Mouse (Mus musculus) limb, embryonic 13.5 days (tissue): ENCODE measurements around the gene Galk1. TPM values are rescaled to one million over a fixed set of nuclear protein-coding genes. Genes with fewer than 3 reads are reported as not detected.

Experiments
- ATAC-seq: fragments of 200-750 bp; cut with Nextera tagmentation; 2 replicates; pipeline ENCODE4 v1.8.0; 2017; ENCODE audit warnings: low read depth, moderate number of reproducible peaks, moderate TSS enrichment; ENCODE audit not compliant: low FRiP score
- H3K27ac ChIP-seq: fragments of 300-500 bp; sonication (generic); 2 replicates; pipeline ENCODE4 v1.5.1; 2015; ENCODE audit warnings: inconsistent platforms, mild to moderate bottlenecking, moderate library complexity
- H3K27me3 ChIP-seq: fragments of 300-500 bp; sonication (generic); 2 replicates; pipeline ENCODE4 v1.6.1; 2015; ENCODE audit warnings: mild to moderate bottlenecking, inconsistent platforms
- H3K36me3 ChIP-seq: fragments of 300-500 bp; sonication (generic); 2 replicates; pipeline ENCODE4 v1.6.1; 2015; ENCODE audit warnings: inconsistent platforms, mild to moderate bottlenecking, moderate library complexity
- H3K4me1 ChIP-seq: fragments of 300-500 bp; sonication (generic); 2 replicates; pipeline ENCODE4 v1.6.1; 2015; ENCODE audit warnings: inconsistent platforms
- H3K4me2 ChIP-seq: fragments of 300-500 bp; sonication (generic); replicated peaks from 2 replicates; pipeline ENCODE4 v1.6.1; 2015; ENCODE audit warnings: inconsistent platforms, mild to moderate bottlenecking, moderate library complexity
- H3K4me3 ChIP-seq: fragments of 300-500 bp; sonication (generic); 2 replicates; pipeline ENCODE4 v1.5.1; 2015; ENCODE audit warnings: moderate library complexity, mild to moderate bottlenecking, inconsistent platforms
- H3K9ac ChIP-seq: fragments of 300-500 bp; sonication (generic); 2 replicates; pipeline ENCODE4 v1.6.1; 2015; ENCODE audit warnings: mild to moderate bottlenecking, inconsistent platforms
- H3K9me3 ChIP-seq: fragments of 300-500 bp; sonication (generic); 2 replicates; pipeline ENCODE4 v1.6.1; 2016; ENCODE audit warnings: inconsistent platforms
- WGBS: fragments of 180-500 bp; shearing (Covaris S2); methylation state at CpG from one replicate; pipeline ENCODE4 v1.1.7; 2015; 5-methylcytosine and 5-hydroxymethylcytosine counted together
- polyA plus RNA-seq: library from polyadenylated mRNA; unstranded; fragments of >200 nt; fragmentation: Nextera tagmentation; extraction: Ambion mirVana; gene quantifications from 2 replicates; pipeline ENCODE4 v1.2.1, GENCODE M21; 2015

The Galk1 gene
- polyA plus RNA-seq, 1 experiment from 2014 or later: 207 TPM

DNA sequence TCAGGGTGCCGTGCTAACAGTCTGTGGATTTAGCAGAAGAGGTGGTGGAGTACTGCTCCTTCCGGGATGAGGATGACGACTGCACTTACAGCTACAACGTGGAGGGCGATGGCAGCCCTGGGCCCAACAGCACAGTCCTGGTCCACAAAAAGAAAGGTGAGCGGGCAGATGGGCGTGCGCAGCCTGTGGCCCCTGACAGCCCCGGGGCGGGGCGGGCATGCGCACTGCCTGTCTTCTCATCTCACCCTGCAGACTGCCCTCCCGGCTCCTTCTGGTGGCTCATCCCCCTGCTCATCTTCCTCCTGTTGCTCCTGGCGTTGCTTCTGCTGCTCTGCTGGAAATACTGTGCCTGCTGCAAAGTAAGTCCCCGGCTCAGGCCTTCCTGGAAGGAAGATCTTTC lies 22.8 kb downstream of the Galk1 start:
- no peaks in the 10 kb centered on the region for H3K36me3 ChIP-seq
- H3K4me3 ChIP-seq: peak overlapping the region; percentile 15; the same call in 1 of the 2 replicates
- WGBS: 25% methylated on average over 15 of the region's 15 CpGs
- ATAC-seq: no peak
- no peak overlapping the region for H3K27ac ChIP-seq
- H3K27me3 ChIP-seq: peaks cover 30% of the 10 kb centered on the region
- H3K4me2 ChIP-seq: peak overlapping the region; percentile 39
- H3K9me3 ChIP-seq: no peaks in the 10 kb centered on the region
- H3K4me1 ChIP-seq: no peaks in the 10 kb centered on the region
- no peak overlapping the region for H3K9ac ChIP-seq

DNA sequence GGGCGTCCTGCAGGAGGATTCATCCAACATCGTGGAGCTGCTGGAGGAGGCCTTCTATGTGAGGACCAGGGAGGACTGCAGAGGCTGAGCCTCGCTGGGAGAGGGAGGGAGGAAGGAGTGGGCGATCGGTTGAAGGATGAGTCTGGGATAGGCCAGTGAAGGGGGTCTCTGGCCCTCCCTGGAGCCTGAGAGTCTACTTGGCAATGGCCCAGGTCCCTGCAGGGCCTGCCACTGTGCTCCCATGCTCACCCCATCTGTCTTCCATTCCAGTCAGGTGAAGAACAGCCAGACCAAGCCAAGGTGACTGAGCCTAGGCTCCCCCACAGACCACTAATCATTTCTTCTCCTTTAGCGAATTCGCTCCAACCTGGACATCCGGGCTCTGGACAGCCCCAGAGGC lies 29.2 kb downstream of the Galk1 start:
- WGBS: 85% methylated on average over 8 of the region's 8 CpGs

DNA sequence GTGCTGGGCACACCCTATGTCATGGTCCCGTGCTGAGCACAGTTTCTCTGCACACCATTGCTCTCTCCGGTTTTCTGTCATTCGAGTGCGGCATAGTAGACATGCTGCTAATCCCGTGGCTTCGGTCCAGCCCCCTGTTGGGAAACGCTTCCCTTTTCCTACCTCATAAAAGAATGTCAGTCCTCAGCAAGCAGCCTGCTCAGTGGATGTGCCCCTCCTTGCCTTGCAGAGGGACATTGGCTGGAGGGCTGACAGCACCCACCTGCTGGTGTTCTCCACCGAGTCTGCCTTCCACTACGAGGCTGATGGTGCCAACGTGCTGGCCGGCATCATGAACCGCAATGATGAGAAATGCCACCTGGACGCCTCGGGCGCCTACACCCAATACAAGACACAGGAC lies 30.0 kb downstream of the Galk1 start:
- peaks cover 19% of the 10 kb centered on the region for H3K27me3 ChIP-seq
- no peak overlapping the region for H3K4me3 ChIP-seq
- H3K4me2 ChIP-seq: no peak overlapping the region
- ATAC-seq: no peak
- no peak overlapping the region for H3K27ac ChIP-seq
- no peaks in the 10 kb centered on the region for H3K4me1 ChIP-seq
- no peak overlapping the region for H3K9ac ChIP-seq
- 88% methylated on average over 15 of the region's 15 CpGs for WGBS
- H3K36me3 ChIP-seq: no peaks in the 10 kb centered on the region
- H3K9me3 ChIP-seq: no peaks in the 10 kb centered on the region

More for the DNA sequence above, 29.2 kb downstream of the Galk1 start:
- Histone ChIP-seq H3K9me3 (no peaks in the 10 kb centered on the region), H3K9ac (no peak overlapping the region), H3K27ac (no peak overlapping the region), H3K4me1 (no peaks in the 10 kb centered on the region), H3K27me3 (peaks cover 15% of the 10 kb centered on the region), H3K4me3 (no peak overlapping the region), H3K36me3 (no peaks in the 10 kb centered on the region), H3K4me2 (no peak overlapping the region)
- no peak for ATAC-seq

GRCm38 (mm10) chr11:115975544-115975943 lies 37.0 kb downstream of the Galk1 start:
- H3K27me3 ChIP-seq: peaks cover 61% of the 10 kb centered on the region
- peak overlapping the region; percentile 72 for H3K4me2 ChIP-seq
- H3K36me3 ChIP-seq: no peaks in the 10 kb centered on the region
- no peak for ATAC-seq
- H3K9ac ChIP-seq: no peak overlapping the region
- H3K27ac ChIP-seq: no peak overlapping the region
- 37% methylated on average over 12 of the region's 12 CpGs for WGBS
- H3K4me1 ChIP-seq: peaks cover 12% of the 10 kb centered on the region
- H3K4me3 ChIP-seq: peak overlapping the region; percentile 48
- no peaks in the 10 kb centered on the region for H3K9me3 ChIP-seq

- peak overlapping the region; percentile 48 for H3K4me3 ChIP-seq
- H3K27me3 ChIP-seq: peaks cover 61% of the 10 kb centered on the region
- H3K27ac ChIP-seq: no peak overlapping the region
- WGBS: 3% methylated on average over 18 of the region's 18 CpGs
- no peak for ATAC-seq
- peak overlapping the region; percentile 72 for H3K4me2 ChIP-seq
- H3K36me3 ChIP-seq: no peaks in the 10 kb centered on the region
- H3K4me1 ChIP-seq: peaks cover 12% of the 10 kb centered on the region
- peak overlapping the region; percentile 59 for H3K9ac ChIP-seq
- H3K9me3 ChIP-seq: no peaks in the 10 kb centered on the region
These were observed 37.5 kb downstream of the Galk1 start for GRCm38 (mm10) chr11:115975083-115975420.

- WGBS: 10% methylated on average over 49 of the region's 58 CpGs
- no peaks in the 10 kb centered on the region for H3K9me3 ChIP-seq
- peaks cover 61% of the 10 kb centered on the region for H3K27me3 ChIP-seq
- H3K4me1 ChIP-seq: peaks cover 12% of the 10 kb centered on the region
- H3K27ac ChIP-seq: no peak within 1 kb of the TSS; the same call in 1 of the 2 replicates
- H3K4me2 ChIP-seq: peak within 1 kb of the TSS; percentile 72
- peak within 1 kb of the TSS; percentile 48 for H3K4me3 ChIP-seq
- peak; percentile 40; the same call in 1 of the 2 replicates for ATAC-seq
- H3K9ac ChIP-seq: peak within 1 kb of the TSS; percentile 59
- H3K36me3 ChIP-seq: no peaks in the 10 kb centered on the region
These were observed 38.0 kb downstream of the Galk1 start, which contains the start of gene Itgb4 for GRCm38 (mm10) chr11:115974309-115975082. Gene Itgb4 (plus strand): TSS chr11:115974709.

- Histone ChIP-seq H3K9ac (no peak overlapping the region), H3K4me2 (no peak overlapping the region), H3K36me3 (peaks cover 12% of the 10 kb centered on the region), H3K27me3 (peaks cover 32% of the 10 kb centered on the region), H3K27ac (no peak overlapping the region), H3K4me1 (peaks cover 12% of the 10 kb centered on the region), H3K4me3 (no peak overlapping the region), H3K9me3 (no peaks in the 10 kb centered on the region)
- WGBS: 59% methylated on average over 6 of the region's 6 CpGs
- ATAC-seq: no peak
These were observed 41.5 kb downstream of the Galk1 start for GRCm38 (mm10) chr11:115971016-115971415.

- Histone ChIP-seq H3K36me3 (peaks cover 21% of the 10 kb centered on the region), H3K9me3 (no peaks in the 10 kb centered on the region), H3K4me1 (peaks cover 11% of the 10 kb centered on the region), H3K27me3 (peaks cover 23% of the 10 kb centered on the region), H3K4me2 (no peak overlapping the region), H3K27ac (no peak overlapping the region), H3K4me3 (no peak overlapping the region), H3K9ac (no peak overlapping the region)
- 67% methylated on average over 15 of the region's 15 CpGs for WGBS
- no peak for ATAC-seq
These were observed 42.4 kb downstream of the Galk1 start for GRCm38 (mm10) chr11:115970006-115970673.

DNA sequence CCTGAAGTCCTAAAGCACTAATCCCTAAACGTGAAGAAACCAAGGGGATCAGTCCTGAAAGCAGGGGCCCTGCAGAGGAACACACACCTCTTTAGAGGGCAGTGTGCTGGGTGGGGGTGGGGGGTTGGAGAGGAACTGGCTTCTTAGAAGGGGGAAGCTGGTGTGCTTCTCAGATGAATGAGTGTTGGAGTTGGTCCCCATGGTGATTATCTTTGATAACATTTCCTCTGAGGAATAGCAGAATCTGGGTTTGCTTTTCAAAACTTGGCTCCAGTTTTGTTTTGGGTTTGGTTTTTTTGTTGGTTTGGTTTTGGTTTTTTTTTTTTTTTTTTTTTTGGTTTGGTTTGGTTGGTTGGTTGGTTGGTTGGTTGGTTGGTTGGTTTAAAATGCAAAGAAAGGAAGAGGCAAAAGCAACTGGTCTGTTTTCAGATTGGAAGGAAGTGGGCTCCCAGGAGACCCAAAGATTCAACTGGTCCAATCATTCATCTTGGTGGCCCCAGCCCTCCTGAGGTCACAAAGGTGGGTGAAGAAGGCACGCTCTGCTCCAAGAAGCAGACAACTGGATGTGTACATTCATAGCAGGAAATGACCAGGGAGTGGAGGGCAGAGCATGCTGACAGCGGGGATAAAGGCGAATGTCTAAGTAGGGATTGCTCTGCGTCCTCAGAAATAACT lies 43.7 kb downstream of the Galk1 start:
- Histone ChIP-seq H3K4me2 (no peak overlapping the region), H3K9ac (no peak overlapping the region), H3K36me3 (peaks cover 34% of the 10 kb centered on the region), H3K27me3 (peaks cover 10% of the 10 kb centered on the region), H3K9me3 (no peaks in the 10 kb centered on the region), H3K4me3 (no peak overlapping the region), H3K4me1 (no peaks in the 10 kb centered on the region), H3K27ac (no peak overlapping the region)
- no peak for ATAC-seq
- WGBS: 72% methylated on average over 5 of the region's 5 CpGs

DNA sequence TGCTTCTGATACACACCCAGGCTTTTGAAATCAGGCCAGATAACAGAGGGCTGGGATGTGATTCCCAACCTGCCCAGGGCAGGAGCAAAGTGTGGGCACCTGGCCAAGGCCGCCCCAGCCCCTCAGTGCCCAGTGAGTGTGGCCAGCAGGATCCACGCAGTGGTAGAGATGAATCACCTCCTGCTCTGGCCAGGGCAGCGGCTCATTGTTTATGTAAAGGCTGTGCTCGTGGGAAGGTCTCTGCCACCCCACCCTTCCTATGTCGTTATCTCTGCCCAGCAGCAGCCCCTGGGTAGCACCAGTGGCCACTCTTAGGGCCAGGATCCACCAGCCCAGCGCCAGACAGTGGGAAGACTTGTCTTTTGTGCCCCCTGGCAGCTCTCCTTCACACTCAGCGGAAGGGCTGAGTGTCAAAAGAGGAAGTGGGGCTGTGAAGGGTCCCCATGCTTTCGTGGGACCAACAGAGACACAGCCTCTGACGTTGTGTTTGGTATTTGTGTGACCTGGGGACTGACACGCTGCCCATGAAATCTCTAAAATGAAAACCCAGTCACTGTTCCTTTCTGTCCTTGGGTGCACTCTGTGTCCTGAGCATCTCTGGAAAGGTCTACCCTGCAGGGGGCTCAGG lies 47.4 kb downstream of the Galk1 start:
- no peak for ATAC-seq
- Histone ChIP-seq H3K27ac (no peak overlapping the region), H3K9ac (no peak overlapping the region), H3K4me2 (no peak overlapping the region), H3K36me3 (peaks cover 71% of the 10 kb centered on the region), H3K27me3 (no peaks in the 10 kb centered on the region), H3K4me1 (no peaks in the 10 kb centered on the region), H3K4me3 (no peak overlapping the region), H3K9me3 (no peaks in the 10 kb centered on the region)
- 86% methylated on average over 10 of the region's 10 CpGs for WGBS

- no peak overlapping the region for H3K27ac ChIP-seq
- ATAC-seq: no peak
- no peak overlapping the region for H3K9ac ChIP-seq
- H3K36me3 ChIP-seq: peaks cover 89% of the 10 kb centered on the region
- no peaks in the 10 kb centered on the region for H3K9me3 ChIP-seq
- 95% methylated on average over 9 of the region's 9 CpGs for WGBS
- no peaks in the 10 kb centered on the region for H3K4me1 ChIP-seq
- H3K27me3 ChIP-seq: no peaks in the 10 kb centered on the region
- no peak overlapping the region for H3K4me3 ChIP-seq
- no peak overlapping the region for H3K4me2 ChIP-seq
These were observed 49.7 kb downstream of the Galk1 start for GRCm38 (mm10) chr11:115962651-115963412.
